Mouse (Mus musculus) thymus, adult 2 months (tissue): Measurements from ENCODE around the gene Lrrc17.

ENCODE experiments used
- CTCF ChIP-seq: fragments of 200-500 bp; IDR thresholded peaks from 2 replicates; pipeline ENCODE4 v1.5.1; 2012; ENCODE audit warnings: mild to moderate bottlenecking, control low read depth, low read length, moderate library complexity, borderline replicate concordance; ENCODE audit not compliant: control insufficient read depth, poor library complexity, insufficient read depth; ENCODE audit errors: extremely low read depth
- POLR2A ChIP-seq: fragments of 200-500 bp; IDR thresholded peaks from 2 replicates; pipeline ENCODE4 v1.6.1; 2012; ENCODE audit warnings: mild to moderate bottlenecking, low read length, control low read depth, moderate library complexity; ENCODE audit not compliant: control insufficient read depth, poor library complexity, insufficient read depth; ENCODE audit errors: extremely low read depth

DNA sequence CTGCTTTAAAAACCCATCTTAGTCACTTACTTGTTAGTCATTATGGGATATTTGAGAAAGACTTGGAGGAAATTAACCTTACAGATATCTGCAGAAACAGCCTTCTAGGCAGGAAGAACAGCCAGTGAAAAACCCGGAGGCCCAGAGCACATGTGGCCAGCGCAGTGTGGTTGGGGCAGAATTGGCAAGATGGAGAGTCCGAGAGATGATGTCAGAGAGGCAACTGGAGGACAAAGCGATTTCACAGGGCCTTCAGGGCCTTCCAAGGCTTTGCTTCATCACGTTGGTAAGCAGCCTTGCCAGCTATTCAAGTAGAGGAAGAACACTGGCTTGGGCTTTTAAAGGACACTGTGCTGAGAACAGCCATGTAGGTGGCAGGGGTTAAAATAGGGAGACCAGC, 10.4 kb upstream of the Lrrc17 start:
- no peak for TF ChIP-seq POLR2A
- no peak for TF ChIP-seq CTCF
